Mouse (Mus musculus) midbrain, embryonic 13.5 days (tissue): Measurements from ENCODE around the gene Smap2. TPM values are rescaled to one million over a fixed set of nuclear protein-coding genes. Genes with fewer than 3 reads are reported as not detected.
"Not testable (repeated sequence)": the region's sequence is repeated elsewhere in the genome, so short reads cannot be mapped to it uniquely, and the experiment has no call there.

Experiments used
- ATAC-seq: fragments of 200-750 bp; cut with Nextera tagmentation; 2 replicates; pipeline ENCODE4 v1.8.0; 2017; ENCODE audit warnings: mild to moderate bottlenecking, moderate TSS enrichment, moderate library complexity
- H3K27ac ChIP-seq: fragments of 300-500 bp; sonication (generic); 2 replicates; pipeline ENCODE4 v1.5.1; 2015; ENCODE audit warnings: inconsistent platforms, mild to moderate bottlenecking, moderate library complexity
- H3K27me3 ChIP-seq: fragments of 300-500 bp; sonication (generic); 2 replicates; pipeline ENCODE4 v1.6.1; 2015; ENCODE audit warnings: mild to moderate bottlenecking, inconsistent platforms
- H3K36me3 ChIP-seq: fragments of 300-500 bp; sonication (generic); 2 replicates; pipeline ENCODE4 v1.6.1; 2015; ENCODE audit warnings: mild to moderate bottlenecking, inconsistent platforms
- H3K4me1 ChIP-seq: fragments of 300-500 bp; sonication (generic); replicated peaks from 2 replicates; pipeline ENCODE4 v1.6.1; 2015; ENCODE audit warnings: inconsistent platforms
- H3K4me2 ChIP-seq: fragments of 300-500 bp; sonication (generic); replicated peaks from 2 replicates; pipeline ENCODE4 v1.6.1; 2015; ENCODE audit warnings: moderate library complexity, mild to moderate bottlenecking, inconsistent platforms
- H3K4me3 ChIP-seq: fragments of 300-500 bp; sonication (generic); replicated peaks from 2 replicates; pipeline ENCODE4 v1.5.1; 2015; ENCODE audit warnings: mild to moderate bottlenecking, inconsistent platforms
- H3K9ac ChIP-seq: fragments of 300-500 bp; sonication (generic); replicated peaks from 2 replicates; pipeline ENCODE4 v1.6.1; 2015; ENCODE audit warnings: mild to moderate bottlenecking, inconsistent platforms
- H3K9me3 ChIP-seq: fragments of 300-500 bp; sonication (generic); 2 replicates; pipeline ENCODE4 v1.6.1; 2016; ENCODE audit warnings: mild to moderate bottlenecking, inconsistent platforms
- WGBS: fragments of 180-500 bp; shearing (Covaris S2); methylation state at CpG from one replicate; pipeline ENCODE4 v1.1.7; 2015; 5-methylcytosine and 5-hydroxymethylcytosine counted together
- polyA plus RNA-seq: library from polyadenylated mRNA; unstranded; fragments of >200 nt; fragmentation: Nextera tagmentation; extraction: Ambion mirVana; gene quantifications from 2 replicates; pipeline ENCODE4 v1.2.1, GENCODE M21; 2015

Gene Smap2
- 30.9 and 34.2 TPM in 2 replicates for polyA plus RNA-seq

GRCm38 (mm10) chr4:121016928-121017657, at the start of gene Smap2:
Smap2 (minus strand) TSS chr4:121017247.
- WGBS = under 1% methylated on average over 45 of the region's 48 CpGs
- Histone ChIP-seq H3K4me2 (peak within 1 kb of the TSS; percentile 93), H3K4me1 (peaks cover 22% of the 10 kb centered on the region), H3K27me3 (no peaks in the 10 kb centered on the region), H3K36me3 (no peaks in the 10 kb centered on the region), H3K9me3 (no peaks in the 10 kb centered on the region), H3K4me3 (peak within 1 kb of the TSS; percentile 72), H3K9ac (peak within 1 kb of the TSS; percentile 86), H3K27ac (peak within 1 kb of the TSS; percentile 77)
- peak; percentile 97 for ATAC-seq

GRCm38 (mm10) chr4:121065336-121065735, 48.3 kb upstream of the Smap2 start:
- ATAC-seq = no peak
- H3K27me3 ChIP-seq = no peaks in the 10 kb centered on the region
- H3K9me3 ChIP-seq = no peaks in the 10 kb centered on the region
- no peak overlapping the region for H3K4me3 ChIP-seq
- H3K36me3 ChIP-seq = peaks cover 62% of the 10 kb centered on the region
- WGBS = 86% methylated on average over 2 of the region's 2 CpGs
- H3K27ac ChIP-seq = no peak overlapping the region
- H3K4me2 ChIP-seq = no peak overlapping the region
- no peak overlapping the region for H3K9ac ChIP-seq
- H3K4me1 ChIP-seq = no peaks in the 10 kb centered on the region

- H3K9me3 ChIP-seq, H3K9ac ChIP-seq, ATAC-seq, H3K27me3 ChIP-seq, H3K27ac ChIP-seq, H3K4me2 ChIP-seq, H3K4me1 ChIP-seq, H3K4me3 ChIP-seq: not testable (repeated sequence)
- WGBS = 95% methylated on average over 10 of the region's 10 CpGs
- H3K36me3 ChIP-seq = peaks cover 37% of the 10 kb centered on the region
These were observed 42.2 kb upstream of the Smap2 start for GRCm38 (mm10) chr4:121059218-121059617.

GRCm38 (mm10) chr4:121057032-121057431, 40.0 kb upstream of the Smap2 start:
- ATAC-seq = no peak
- Histone ChIP-seq H3K27me3 (peaks cover 22% of the 10 kb centered on the region), H3K27ac (no peak overlapping the region), H3K4me1 (peaks cover 10% of the 10 kb centered on the region), H3K36me3 (peaks cover 23% of the 10 kb centered on the region), H3K4me3 (no peak overlapping the region), H3K9ac (no peak overlapping the region), H3K9me3 (no peaks in the 10 kb centered on the region), H3K4me2 (no peak overlapping the region)
- 79% methylated on average over 2 of the region's 2 CpGs for WGBS

- Histone ChIP-seq H3K9ac (no peak overlapping the region), H3K4me2 (no peak overlapping the region), H3K9me3 (no peaks in the 10 kb centered on the region), H3K4me3 (no peak overlapping the region), H3K27me3 (peaks cover 26% of the 10 kb centered on the region), H3K36me3 (peaks cover 19% of the 10 kb centered on the region), H3K27ac (no peak overlapping the region), H3K4me1 (peaks cover 13% of the 10 kb centered on the region)
- no peak; the same call in 1 of the 2 replicates for ATAC-seq
- 53% methylated on average over 3 of the region's 3 CpGs for WGBS
These were observed 39.3 kb upstream of the Smap2 start for GRCm38 (mm10) chr4:121056342-121056741.

- WGBS = 8% methylated on average over 35 of the region's 35 CpGs
- H3K36me3 ChIP-seq = 0 out of 2 replicates have a peak, but pooled peaks cover 3% of the 10 kb centered on the region
- H3K9ac ChIP-seq = peak overlapping the region; percentile 44
- H3K27ac ChIP-seq = no peak overlapping the region
- no peaks in the 10 kb centered on the region for H3K9me3 ChIP-seq
- H3K4me2 ChIP-seq = peak overlapping the region; percentile 46
- peak; percentile 49 for ATAC-seq
- peak overlapping the region; percentile 28 for H3K4me3 ChIP-seq
- H3K27me3 ChIP-seq = peaks cover 26% of the 10 kb centered on the region
- H3K4me1 ChIP-seq = peaks cover 13% of the 10 kb centered on the region
These were observed 35.6 kb upstream of the Smap2 start for GRCm38 (mm10) chr4:121052454-121053323.

- no peak; the same call in 1 of the 2 replicates for ATAC-seq
- H3K9ac ChIP-seq = no peak overlapping the region
- peaks cover 13% of the 10 kb centered on the region for H3K4me1 ChIP-seq
- H3K27me3 ChIP-seq = peaks cover 26% of the 10 kb centered on the region
- H3K36me3 ChIP-seq = no peaks in the 10 kb centered on the region
- no peak overlapping the region for H3K27ac ChIP-seq
- WGBS = 13% methylated on average over 4 of the region's 4 CpGs
- no peak overlapping the region for H3K4me3 ChIP-seq
- no peak overlapping the region for H3K4me2 ChIP-seq
- H3K9me3 ChIP-seq = no peaks in the 10 kb centered on the region
These were observed 34.8 kb upstream of the Smap2 start for GRCm38 (mm10) chr4:121051863-121052262.

- Histone ChIP-seq H3K4me3 (no peak overlapping the region), H3K27ac (no peak overlapping the region), H3K4me1 (peaks cover 30% of the 10 kb centered on the region), H3K9me3 (no peaks in the 10 kb centered on the region), H3K4me2 (no peak overlapping the region), H3K27me3 (peaks cover 30% of the 10 kb centered on the region), H3K9ac (no peak overlapping the region), H3K36me3 (peaks cover 2% of the 10 kb centered on the region; the same call in 1 of the 2 replicates)
- WGBS = 80% methylated on average over 3 of the region's 3 CpGs
- no peak for ATAC-seq
These were observed 25.9 kb upstream of the Smap2 start for GRCm38 (mm10) chr4:121042946-121043345.

GRCm38 (mm10) chr4:121042472-121042871, 25.4 kb upstream of the Smap2 start:
- Histone ChIP-seq H3K9ac (no peak overlapping the region), H3K4me2 (no peak overlapping the region), H3K27ac (no peak overlapping the region), H3K4me1 (peaks cover 30% of the 10 kb centered on the region), H3K27me3 (peaks cover 33% of the 10 kb centered on the region), H3K4me3 (no peak overlapping the region), H3K36me3 (peaks cover 2% of the 10 kb centered on the region; the same call in 1 of the 2 replicates), H3K9me3 (no peaks in the 10 kb centered on the region)
- WGBS = 62% methylated on average over 5 of the region's 5 CpGs
- no peak for ATAC-seq

- Histone ChIP-seq H3K9me3 (no peaks in the 10 kb centered on the region), H3K4me2 (peak overlapping the region; percentile 31), H3K27ac (peak overlapping the region; percentile 68), H3K27me3 (peaks cover 33% of the 10 kb centered on the region), H3K36me3 (peaks cover 2% of the 10 kb centered on the region; the same call in 1 of the 2 replicates), H3K4me3 (no peak overlapping the region), H3K9ac (0 out of 2 replicates have a peak overlapping the region, but pooled peaks have one; percentile 39), H3K4me1 (peaks cover 30% of the 10 kb centered on the region)
- ATAC-seq = peak; percentile 56
- 7% methylated on average over 18 of the region's 18 CpGs for WGBS
These were observed 24.0 kb upstream of the Smap2 start for GRCm38 (mm10) chr4:121040897-121041671.

- WGBS = 59% methylated on average over 14 of the region's 14 CpGs
These were observed 23.3 kb upstream of the Smap2 start for GRCm38 (mm10) chr4:121040323-121040722.

More at GRCm38 (mm10) chr4:121040323-121040722, 23.3 kb upstream of the Smap2 start:
- Histone ChIP-seq H3K4me2 (peak overlapping the region; percentile 68), H3K9me3 (no peaks in the 10 kb centered on the region), H3K27ac (no peak overlapping the region; the same call in 1 of the 2 replicates), H3K4me3 (peak overlapping the region; percentile 44), H3K9ac (peak overlapping the region; percentile 71), H3K36me3 (peaks cover 2% of the 10 kb centered on the region; the same call in 1 of the 2 replicates), H3K4me1 (peaks cover 30% of the 10 kb centered on the region), H3K27me3 (peaks cover 33% of the 10 kb centered on the region)
- peak; percentile 3; the same call in 1 of the 2 replicates for ATAC-seq
